Mouse (Mus musculus) telencephalon, adult 2 months (tissue): ENCODE measurements at regions not wholly inside any gene's neighbourhood (a gene's known extent, or its start where the extent isn't known, plus 50 kb on each side); places are given as distances from the start of the nearest gene placed in this dataset.

Experiments
- DNase-seq: peaks from one replicate; pipeline ENCODE4 v3.0.0-alpha.2; 2011; ENCODE audit warnings: low read depth, low spot score

GRCm38 (mm10) chr12:46138646-46139045 is 680.1 kb downstream of the Nova1 start:
- no peak for DNase-seq

- no peak for DNase-seq
These were observed 692.9 kb downstream of the Nova1 start for GRCm38 (mm10) chr12:46125867-46126266.

- peak; percentile 44 for DNase-seq
These were observed 707.4 kb downstream of the Nova1 start for GRCm38 (mm10) chr12:46111352-46111751.

- peak; percentile 40 for DNase-seq
These were observed 735.4 kb downstream of the Nova1 start for GRCm38 (mm10) chr12:46083356-46083755.

- DNase-seq: no peak
These were observed 742.9 kb downstream of the Nova1 start for GRCm38 (mm10) chr12:46075789-46076217.

DNA sequence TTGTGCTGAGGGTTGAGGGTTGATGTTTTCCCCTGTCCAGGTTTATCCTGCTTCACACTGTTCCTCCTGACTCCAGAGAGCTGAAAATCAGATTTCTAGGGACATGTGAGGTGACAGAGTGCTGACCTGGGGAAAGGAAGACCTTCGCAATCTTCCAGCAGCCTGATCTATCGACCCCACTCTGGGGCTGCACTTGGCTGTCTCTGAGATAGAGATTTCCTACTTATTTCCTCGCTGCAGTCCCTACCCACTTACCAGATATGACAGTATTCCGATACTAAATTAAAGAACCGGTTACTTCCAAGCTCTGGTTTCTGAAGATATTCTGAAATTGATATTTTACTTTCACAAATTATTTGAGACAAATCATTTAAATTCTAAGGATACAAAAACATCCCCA is 743.4 kb downstream of the Nova1 start:
- DNase-seq: no peak

DNA sequence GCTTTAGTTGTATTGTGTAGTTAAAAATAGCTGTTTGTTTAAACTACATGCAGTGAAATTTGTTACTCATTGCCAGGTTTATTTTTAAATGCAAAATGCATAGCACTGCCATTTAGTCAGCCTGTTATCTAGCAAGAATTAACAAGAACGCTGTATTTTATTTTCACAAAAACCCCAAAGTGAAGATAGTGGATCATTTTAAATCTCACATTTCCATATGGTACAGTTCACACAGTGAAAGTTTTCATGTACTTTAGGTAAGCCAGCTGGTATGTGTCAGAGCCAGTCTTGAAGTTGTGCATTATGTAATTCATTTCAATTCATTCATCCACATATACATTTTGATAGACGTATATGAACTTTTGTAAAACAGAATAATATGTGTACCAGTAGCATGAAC is 751.8 kb downstream of the Nova1 start:
- DNase-seq: peak; percentile 79

DNA sequence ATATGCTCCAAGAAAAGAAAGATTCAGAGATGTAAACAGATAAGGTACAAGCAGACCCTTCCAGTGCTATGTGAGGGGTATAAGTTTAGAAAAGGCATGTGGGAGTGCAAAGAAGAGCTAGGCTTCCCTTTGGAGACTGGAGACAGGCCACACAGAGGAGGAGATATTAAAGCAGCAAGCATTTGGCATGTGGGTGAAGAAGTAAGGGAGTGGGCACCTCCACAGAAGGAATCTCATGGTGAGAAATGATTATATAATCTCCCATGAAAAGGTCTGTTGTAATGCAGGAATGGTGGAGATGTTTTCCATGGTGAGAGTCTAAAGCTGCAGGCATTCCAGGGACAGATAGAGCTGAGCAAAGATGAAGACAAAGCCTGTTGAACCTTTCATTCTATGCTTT is 778.1 kb downstream of the Nova1 start:
- peak; percentile 92 for DNase-seq

- DNase-seq: no peak
These were observed 778.5 kb downstream of the Nova1 start for GRCm38 (mm10) chr12:46040216-46040615.

DNA sequence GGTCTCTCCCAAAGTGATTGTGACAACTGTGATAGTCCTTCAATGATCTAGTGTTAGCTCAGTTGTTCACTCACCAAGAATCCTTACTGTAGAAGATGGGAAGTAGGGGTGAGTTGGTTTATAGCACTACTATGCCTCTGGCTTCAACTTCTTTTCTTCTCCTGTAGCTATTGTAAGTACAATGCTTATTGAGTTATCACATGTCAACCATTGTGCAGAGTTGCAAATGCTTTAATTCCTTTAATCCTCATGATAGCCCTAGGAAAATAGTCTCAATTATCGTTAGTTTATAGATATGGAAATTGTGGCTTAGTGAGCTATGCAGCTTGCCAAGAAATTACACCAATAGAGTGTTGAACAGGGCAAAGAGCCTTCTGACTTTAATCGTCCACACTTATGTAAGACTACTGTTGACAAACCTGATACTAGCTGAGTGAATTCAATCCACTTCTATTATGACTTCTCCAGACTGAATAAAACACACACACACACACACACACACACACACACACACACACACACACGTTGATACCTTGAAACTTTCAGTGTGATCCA is 782.1 kb downstream of the Nova1 start:
- DNase-seq: no peak

- DNase-seq: no peak
These were observed 793.5 kb downstream of the Nova1 start for GRCm38 (mm10) chr12:46025266-46025665.

- DNase-seq: no peak
These were observed 797.2 kb downstream of the Nova1 start for GRCm38 (mm10) chr12:46021546-46021910.

DNA sequence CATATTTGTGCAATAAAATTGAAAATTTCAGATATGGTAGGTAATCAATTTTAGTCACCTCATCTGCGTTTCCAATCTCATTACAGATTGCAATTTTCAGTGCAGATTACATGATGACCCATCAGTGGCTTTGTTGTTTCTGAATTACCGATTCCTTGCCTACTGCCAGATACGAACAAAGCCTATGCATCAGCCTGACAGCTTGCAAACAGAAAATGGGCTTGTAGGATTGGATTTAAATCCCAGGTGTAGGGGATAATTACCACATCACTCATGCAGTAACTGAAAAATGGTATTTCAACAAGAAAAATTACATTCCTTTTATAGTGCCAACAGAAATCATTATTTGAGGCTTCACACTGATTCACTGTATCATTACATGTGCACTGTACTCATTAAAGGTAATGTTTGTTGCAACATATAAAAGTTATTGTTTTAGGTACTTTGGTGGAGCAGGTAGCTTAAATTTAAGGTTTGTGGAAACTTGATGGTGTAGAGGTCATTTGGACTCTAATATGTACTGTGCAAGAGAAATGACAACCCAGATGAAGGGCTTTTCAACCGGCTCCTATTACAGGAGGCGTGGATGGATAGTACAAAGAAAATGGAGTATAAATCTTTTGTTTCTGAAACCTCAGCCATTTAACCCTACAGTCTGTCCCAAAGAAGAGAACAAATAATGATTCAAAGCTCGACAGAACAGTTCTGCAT is 797.7 kb downstream of the Nova1 start:
- no peak for DNase-seq

DNA sequence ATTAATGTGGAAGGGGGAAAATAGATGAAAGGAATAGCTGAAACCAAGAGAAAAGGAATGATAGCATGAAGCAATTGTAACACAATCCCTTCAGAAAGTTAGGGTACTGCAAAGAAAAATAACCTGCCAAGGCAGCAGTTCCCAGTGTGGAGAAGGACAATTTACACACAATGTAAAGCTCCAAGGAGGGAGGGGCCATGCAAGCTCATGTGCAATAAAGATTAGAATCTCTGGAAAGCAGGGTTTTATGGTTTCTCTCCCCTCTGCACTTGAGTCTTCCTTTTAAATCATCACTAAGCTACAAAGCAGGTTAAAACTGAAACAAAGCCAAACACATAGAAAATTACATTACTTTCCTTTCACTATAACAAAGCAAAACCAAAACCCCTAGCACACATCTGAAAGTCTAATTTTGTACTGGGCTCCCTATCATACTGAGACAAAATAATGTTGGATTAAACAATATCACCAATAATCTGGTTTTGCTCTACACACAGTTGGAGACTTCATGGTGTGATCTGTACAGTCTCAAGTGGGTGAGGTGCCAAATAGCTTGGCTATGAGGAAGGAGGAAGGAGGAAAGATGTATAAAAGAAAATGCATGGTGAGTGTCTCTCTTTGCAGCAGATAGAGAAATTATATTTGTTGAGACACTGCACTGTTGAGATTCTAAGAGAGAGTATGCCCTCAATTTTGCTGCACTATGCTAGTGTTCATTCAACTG is 840.9 kb downstream of the Nova1 start:
- DNase-seq: no peak

GRCm38 (mm10) chr12:45975780-45976179 is 842.9 kb downstream of the Nova1 start:
- DNase-seq: no peak

- DNase-seq: peak; percentile 6
These were observed 848.3 kb downstream of the Nova1 start for GRCm38 (mm10) chr12:45970472-45970871.

GRCm38 (mm10) chr12:45969881-45970280 is 848.8 kb downstream of the Nova1 start:
- DNase-seq: no peak

GRCm38 (mm10) chr12:45946918-45947317 is 871.8 kb downstream of the Nova1 start:
- no peak for DNase-seq

DNA sequence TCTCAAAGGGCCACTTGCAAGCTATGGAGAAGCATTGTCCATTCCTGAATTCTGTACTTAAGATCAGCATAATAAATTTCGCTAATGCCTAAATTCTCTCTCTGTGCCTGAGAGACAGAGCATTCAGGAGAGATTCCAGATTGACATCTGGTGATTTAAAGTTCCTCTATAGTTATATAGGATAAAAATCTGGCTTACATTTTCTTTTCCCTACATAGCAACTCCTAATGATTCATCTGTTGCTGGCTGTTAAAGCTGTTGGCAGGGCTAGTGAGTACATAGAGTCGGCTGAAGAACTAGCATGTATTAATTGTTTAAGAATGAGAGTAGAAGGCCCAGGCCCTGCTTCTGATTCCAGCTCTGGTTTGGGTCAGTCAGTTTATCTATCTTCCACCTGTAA is 870.0 kb upstream of the Stxbp6 start:
- no peak for DNase-seq

DNA sequence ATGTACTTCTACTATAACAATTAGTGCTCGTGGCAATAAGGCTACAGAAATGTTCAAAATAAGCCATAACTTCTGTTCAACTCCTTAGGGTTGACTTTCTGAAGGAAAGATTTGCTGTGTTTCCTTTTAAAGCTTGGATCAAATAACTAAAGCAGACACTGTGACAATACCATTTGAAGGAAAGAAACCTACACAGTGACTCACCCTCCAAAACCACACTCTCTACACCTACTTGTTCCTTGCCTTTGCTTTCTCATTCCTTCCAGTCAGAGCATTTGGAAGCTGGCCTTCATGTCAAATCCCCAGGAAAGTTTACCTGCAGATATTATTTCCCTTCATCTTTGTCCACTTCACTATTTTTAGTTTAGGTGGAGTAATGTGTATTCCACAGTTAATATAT is 867.9 kb upstream of the Stxbp6 start:
- peak; percentile 67 for DNase-seq

DNA sequence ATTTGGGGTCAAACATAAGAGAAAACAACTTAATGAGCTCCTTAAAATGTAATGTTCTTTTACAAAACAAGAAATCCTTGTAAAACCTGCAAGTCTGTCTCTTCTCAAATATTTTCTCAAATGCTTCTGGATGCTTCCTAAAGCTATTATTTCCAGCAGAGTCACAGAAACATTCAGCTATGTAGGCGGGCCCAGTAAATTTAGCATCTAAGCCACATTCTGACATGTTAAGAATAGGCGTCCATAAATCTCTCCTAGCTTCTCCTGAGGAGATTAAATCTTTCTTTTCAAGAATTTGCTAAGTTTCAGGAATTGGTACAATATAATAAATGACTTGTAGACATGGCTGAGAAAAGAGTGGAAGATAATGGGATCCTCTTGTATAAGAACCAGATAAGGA is 858.9 kb upstream of the Stxbp6 start:
- peak; percentile 72 for DNase-seq

DNA sequence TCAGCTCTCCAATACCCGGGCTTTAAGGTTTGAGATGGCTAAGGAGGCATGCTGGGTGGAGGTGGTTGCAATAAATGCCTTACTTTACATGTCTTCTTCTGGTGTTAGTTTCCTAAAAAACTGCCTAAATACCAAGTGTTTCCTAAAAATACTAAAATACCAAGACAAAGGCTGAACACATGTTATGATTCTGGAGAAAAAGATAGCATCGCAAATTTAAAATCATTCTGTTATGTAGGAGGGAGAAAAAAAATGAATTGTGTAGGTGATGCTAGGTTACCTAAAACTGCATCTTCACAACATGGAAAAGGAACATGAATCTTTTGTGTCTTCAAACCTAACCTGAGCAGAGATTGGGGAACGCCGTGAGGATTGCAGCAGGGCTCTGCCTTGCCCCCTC is 857.7 kb upstream of the Stxbp6 start:
- peak; percentile 72 for DNase-seq

- peak; percentile 68 for DNase-seq
These were observed 855.2 kb upstream of the Stxbp6 start for GRCm38 (mm10) chr12:45929760-45930150.
